Mouse (Mus musculus) CH12.LX (cell line): ENCODE measurements around the gene Cep104. TPM values are rescaled to one million over a fixed set of nuclear protein-coding genes. Genes with fewer than 3 reads are reported as not detected.

Source experiments
- DNase-seq: peaks from one replicate; pipeline ENCODE4 v3.0.0-alpha.2; 2013; ENCODE audit errors: extremely low read depth
- H3K27ac ChIP-seq: 2 replicates; pipeline ENCODE4 v1.5.1; 2012; ENCODE audit warnings: low read depth, mild to moderate bottlenecking, control low read depth, moderate library complexity; ENCODE audit not compliant: insufficient read depth
- H3K27me3 ChIP-seq: replicated peaks from 2 replicates; pipeline ENCODE3; 2012; ENCODE audit warnings: inconsistent platforms
- H3K36me3 ChIP-seq, 2 experiments: replicated peaks in 1 of 2; 2 replicates each; pipeline versions ENCODE3 to v1.6.1; 2012; ENCODE audit warnings: inconsistent platforms in 1 of 2, low read length in 1 of 2, mild to moderate bottlenecking in 1 of 2, mixed read lengths in 1 of 2, moderate library complexity in 1 of 2; ENCODE audit not compliant: control insufficient read depth in 1 of 2, insufficient read depth in 1 of 2
- H3K4me1 ChIP-seq, 2 experiments: 2 replicates each; pipeline ENCODE4 v1.6.1; 2012; ENCODE audit warnings: inconsistent platforms in 1 of 2, moderate library complexity in 1 of 2; ENCODE audit not compliant: insufficient read depth in 2 of 2, control insufficient read depth in 1 of 2
- H3K4me2 ChIP-seq: 2 replicates; pipeline ENCODE4 v1.6.1; 2012; ENCODE audit warnings: low read depth, mild to moderate bottlenecking, control low read depth; ENCODE audit not compliant: poor library complexity, insufficient read depth, severe bottlenecking
- H3K4me3 ChIP-seq, 3 experiments: fragments of 150-350 bp in 1 of 3; sonication (generic) in 1 of 3; replicated peaks in 1 of 3; 2 replicates each; pipeline versions ENCODE3 to v1.5.1; 2011 to 2012; ENCODE audit warnings: low read depth in 2 of 3, low read length in 2 of 3, mild to moderate bottlenecking in 2 of 3, moderate library complexity in 2 of 3, control low read depth in 1 of 3, improper control_type of control experiment in 1 of 3, inconsistent platforms in 1 of 3, mixed read lengths in 1 of 3; ENCODE audit not compliant: poor library complexity in 1 of 3
- H3K79me2 ChIP-seq: replicated peaks from 2 replicates; pipeline ENCODE4 v1.6.1; 2012; ENCODE audit warnings: mild to moderate bottlenecking, moderate library complexity; ENCODE audit not compliant: control insufficient read depth, poor library complexity, insufficient read depth, severe bottlenecking; ENCODE audit errors: extremely low read depth
- H3K9ac ChIP-seq: 2 replicates; pipeline ENCODE4 v1.6.1; 2012; ENCODE audit warnings: low read depth, mild to moderate bottlenecking, control low read depth, moderate library complexity; ENCODE audit not compliant: insufficient read depth
- H3K9me3 ChIP-seq: replicated peaks from 2 replicates; pipeline ENCODE3; 2012; ENCODE audit warnings: low read length, inconsistent platforms, mixed read lengths
- BHLHE40 ChIP-seq: IDR thresholded peaks from 2 replicates; pipeline ENCODE4 v1.6.1; 2011; ENCODE audit warnings: mild to moderate bottlenecking, low read depth, low read length, improper control_type of control experiment
- CHD2 ChIP-seq: IDR thresholded peaks from 2 replicates; pipeline ENCODE4 v1.6.1; 2011; ENCODE audit warnings: low read length, improper control_type of control experiment
- CTCF ChIP-seq, 2 experiments: IDR thresholded peaks in 1 of 2; conservative IDR thresholded peaks in 1 of 2; 2 replicates each; pipeline ENCODE4 v1.5.1; 2011 to 2012; ENCODE audit warnings: low read depth in 2 of 2, low read length in 2 of 2, improper control_type of control experiment in 1 of 2, inconsistent platforms in 1 of 2, mild to moderate bottlenecking in 1 of 2, moderate library complexity in 1 of 2
- E2F4 ChIP-seq: IDR thresholded peaks from 2 replicates; pipeline ENCODE4 v1.6.1; 2011; ENCODE audit warnings: low read depth, low read length, improper control_type of control experiment; ENCODE audit not compliant: insufficient replicate concordance
- ELF1 ChIP-seq: IDR thresholded peaks from 2 replicates; pipeline ENCODE4 v1.6.1; 2014; ENCODE audit warnings: low read depth, mild to moderate bottlenecking, inconsistent platforms, low read length, improper control_type of control experiment
- EP300 ChIP-seq: IDR thresholded peaks from 2 replicates; pipeline ENCODE4 v1.6.1; 2011; ENCODE audit warnings: low read length, improper control_type of control experiment
- ETS1 ChIP-seq: conservative IDR thresholded peaks from 2 replicates; pipeline ENCODE4 v1.6.1; 2012; ENCODE audit warnings: low read depth, mild to moderate bottlenecking, inconsistent platforms, low read length, improper control_type of control experiment, moderate library complexity
- GABPA ChIP-seq: IDR thresholded peaks from 2 replicates; pipeline ENCODE4 v1.6.1; 2012; ENCODE audit warnings: low read depth, low read length, improper control_type of control experiment, inconsistent platforms; ENCODE audit not compliant: insufficient replicate concordance
- HCFC1 ChIP-seq: IDR thresholded peaks from 2 replicates; pipeline ENCODE4 v1.6.1; 2012; ENCODE audit warnings: low read depth, mild to moderate bottlenecking, inconsistent platforms, low read length, improper control_type of control experiment
- IRF4 ChIP-seq: IDR thresholded peaks from 2 replicates; pipeline ENCODE4 v1.6.1; 2014; ENCODE audit warnings: low read depth, mild to moderate bottlenecking, inconsistent platforms, low read length, improper control_type of control experiment
- JUN ChIP-seq: IDR thresholded peaks from 2 replicates; pipeline ENCODE4 v1.6.1; 2011; ENCODE audit warnings: low read depth, mild to moderate bottlenecking, low read length, improper control_type of control experiment, moderate library complexity; ENCODE audit not compliant: insufficient read depth
- JUND ChIP-seq: conservative IDR thresholded peaks from 2 replicates; pipeline ENCODE4 v1.6.1; 2011; ENCODE audit warnings: low read depth, low read length, improper control_type of control experiment
- MAFK ChIP-seq: IDR thresholded peaks from 2 replicates; pipeline ENCODE4 v1.6.1; 2011; ENCODE audit warnings: low read length, improper control_type of control experiment; ENCODE audit not compliant: insufficient replicate concordance
- MAX ChIP-seq: IDR thresholded peaks from 2 replicates; pipeline ENCODE4 v1.6.1; 2011; ENCODE audit warnings: low read length, improper control_type of control experiment
- MAZ ChIP-seq: IDR thresholded peaks from 2 replicates; pipeline ENCODE4 v1.6.1; 2012; ENCODE audit warnings: low read depth, mild to moderate bottlenecking, inconsistent platforms, low read length, improper control_type of control experiment, moderate library complexity
- MEF2A ChIP-seq: IDR thresholded peaks from 2 replicates; pipeline ENCODE4 v1.6.1; 2014; ENCODE audit warnings: low read depth, mild to moderate bottlenecking, inconsistent platforms, low read length, improper control_type of control experiment, borderline replicate concordance
- MXI1 ChIP-seq: IDR thresholded peaks from 2 replicates; pipeline ENCODE4 v1.6.1; 2011; ENCODE audit warnings: mild to moderate bottlenecking, low read depth, low read length, improper control_type of control experiment
- MYC ChIP-seq: IDR thresholded peaks from 2 replicates; pipeline ENCODE4 v1.6.1; 2011; ENCODE audit warnings: low read depth, mild to moderate bottlenecking, improper control_type of control experiment, low read length
- NELFE ChIP-seq: IDR thresholded peaks from 2 replicates; pipeline ENCODE4 v1.6.1; 2011; ENCODE audit warnings: low read depth, low read length, improper control_type of control experiment
- NRF1 ChIP-seq: IDR thresholded peaks from 2 replicates; pipeline ENCODE4 v1.6.1; 2014; ENCODE audit warnings: low read depth, mild to moderate bottlenecking, inconsistent platforms, low read length, improper control_type of control experiment, moderate library complexity
- POLR2A ChIP-seq: IDR thresholded peaks from 2 replicates; pipeline ENCODE4 v1.6.1; 2011; ENCODE audit warnings: low read depth, mild to moderate bottlenecking, improper control_type of control experiment, low read length
- RAD21 ChIP-seq: IDR thresholded peaks from 2 replicates; pipeline ENCODE4 v1.6.1; 2011; ENCODE audit warnings: low read depth, mild to moderate bottlenecking, low read length, improper control_type of control experiment, moderate library complexity
- SIN3A ChIP-seq: IDR thresholded peaks from 2 replicates; pipeline ENCODE4 v1.6.1; 2012; ENCODE audit warnings: low read length, improper control_type of control experiment, inconsistent platforms
- TBP ChIP-seq: conservative IDR thresholded peaks from 2 replicates; pipeline ENCODE4 v1.6.1; 2011; ENCODE audit warnings: low read depth, low read length, improper control_type of control experiment
- TCF12 ChIP-seq: IDR thresholded peaks from 2 replicates; pipeline ENCODE4 v1.6.1; 2014; ENCODE audit warnings: low read depth, mild to moderate bottlenecking, inconsistent platforms, low read length, improper control_type of control experiment
- UBTF ChIP-seq: IDR thresholded peaks from 2 replicates; pipeline ENCODE4 v1.6.1; 2012; ENCODE audit warnings: low read depth, mild to moderate bottlenecking, inconsistent platforms, low read length, improper control_type of control experiment, moderate library complexity
- USF1 ChIP-seq: IDR thresholded peaks from 2 replicates; pipeline ENCODE4 v1.6.1; 2014; ENCODE audit warnings: low read depth, mild to moderate bottlenecking, inconsistent platforms, low read length, improper control_type of control experiment
- USF2 ChIP-seq: conservative IDR thresholded peaks from 2 replicates; pipeline ENCODE4 v1.6.1; 2011; ENCODE audit warnings: low read depth, low read length, improper control_type of control experiment
- ZC3H11A ChIP-seq: IDR thresholded peaks from 2 replicates; pipeline ENCODE4 v1.6.1; 2012; ENCODE audit warnings: low read depth, mild to moderate bottlenecking, inconsistent platforms, low read length, improper control_type of control experiment
- ZMIZ1 ChIP-seq: IDR thresholded peaks from 2 replicates; pipeline ENCODE4 v1.6.1; 2012; ENCODE audit warnings: low read depth, mild to moderate bottlenecking, inconsistent platforms, low read length, improper control_type of control experiment
- dilution Hi-C: fragments of 300-500 bp; cut with MboI; formaldehyde crosslinking; loops from 2 replicates; pipeline ENCODE4 v1.14.3; 2020; ENCODE audit warnings: low sequenced_read_pairs; ENCODE audit not compliant: extremely low pct_unique_long_range_greater_than_20kb, extremely low pct_ligation_motif_present
- in situ Hi-C: fragments of 300-500 bp; cut with MboI; formaldehyde crosslinking; loops from 3 replicates; pipeline ENCODE4 v1.14.3; 2019; ENCODE audit warnings: low sequenced_read_pairs, low pct_ligation_motif_present, low pct_unique_long_range_greater_than_20kb, mixed read lengths
- polyA plus RNA-seq: library from polyadenylated mRNA; unstranded; fragments of >175 nt; gene quantifications from 2 replicates; pipeline ENCODE4 v1.2.1, GENCODE M21; 2012; ENCODE audit warnings: low read depth; ENCODE audit not compliant: insufficient read length
- total RNA-seq, 2 experiments: library from RNA; depleted of rRNA; stranded (reverse); fragments of 300-350 nt in 1 of 2; fragments of >200 nt in 1 of 2; gene quantifications; 2 replicates each; pipeline ENCODE4 v1.2.3; 2012 to 2014

The Cep104 gene
- total and polyA plus RNA-seq, 3 experiments, result 4.6 to 10.9 (median 7.0) TPM

DNA sequence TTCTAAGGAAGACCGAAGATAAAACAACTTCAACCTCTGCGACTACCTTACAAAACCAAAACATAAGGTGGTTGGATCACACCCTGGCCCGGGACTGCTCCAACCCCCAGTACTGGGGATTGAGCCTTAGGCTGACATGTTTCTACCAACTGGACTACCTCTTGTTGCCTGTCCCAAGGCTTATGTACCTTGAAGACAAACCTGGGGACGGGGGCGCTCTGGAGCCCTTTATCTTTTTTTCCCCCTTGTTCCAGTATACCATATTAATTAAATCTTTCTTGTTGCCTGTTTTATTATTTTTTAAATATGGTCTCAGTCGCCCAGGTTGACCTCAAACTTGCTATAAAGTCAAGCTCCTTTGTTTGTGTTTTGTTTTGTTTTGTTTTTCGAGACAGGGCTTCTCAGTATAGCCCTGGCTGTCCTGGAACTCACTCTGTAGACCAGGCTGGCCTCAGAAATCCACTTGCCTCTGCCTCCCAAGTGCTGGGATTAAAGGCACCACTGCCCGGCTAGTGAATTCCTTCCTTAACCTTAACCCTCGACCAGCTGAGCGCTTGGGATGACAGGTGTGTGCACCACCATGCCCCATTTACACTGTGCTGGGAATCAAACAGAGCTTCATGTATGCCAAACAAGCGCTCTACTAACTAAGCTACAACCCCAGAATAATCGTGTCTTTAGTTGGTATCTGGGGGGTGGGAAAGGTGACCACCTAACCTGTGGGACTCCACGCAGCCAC lies 36.1 kb downstream of the Cep104 start:
- dilution Hi-C loops (no loop called here), in situ Hi-C loops (no loop called here)
- Histone ChIP-seq H3K27me3 (no peaks in the 10 kb centered on the region), H3K36me3 (peaks cover 37 to 51% of the 10 kb centered on the region in 2 experiments), H3K79me2 (peaks cover 39% of the 10 kb centered on the region), H3K9me3 (no peaks in the 10 kb centered on the region), H3K4me3 (peak overlapping the region; percentile 84 to 100 (median 98)), H3K27ac (peak overlapping the region; percentile 13; the same call in 1 of the 2 replicates), H3K4me1 (peaks cover 11 to 28% of the 10 kb centered on the region in 2 experiments), H3K4me2 (peak overlapping the region; percentile 85), H3K9ac (peak overlapping the region; percentile 80)
- peak in 1 of 2 experiments; percentile 54; a peak in 2 of 4 replicates for TF ChIP-seq CTCF (conservative IDR thresholded peaks at IDR 0.05 in 1 of 2, IDR thresholded peaks at IDR 0.05 in 1 of 2; ENCODE audit: low read depth in 2 of 2, low read length in 2 of 2)
- TF ChIP-seq E2F4, result no peak
- no peak for DNase-seq

DNA sequence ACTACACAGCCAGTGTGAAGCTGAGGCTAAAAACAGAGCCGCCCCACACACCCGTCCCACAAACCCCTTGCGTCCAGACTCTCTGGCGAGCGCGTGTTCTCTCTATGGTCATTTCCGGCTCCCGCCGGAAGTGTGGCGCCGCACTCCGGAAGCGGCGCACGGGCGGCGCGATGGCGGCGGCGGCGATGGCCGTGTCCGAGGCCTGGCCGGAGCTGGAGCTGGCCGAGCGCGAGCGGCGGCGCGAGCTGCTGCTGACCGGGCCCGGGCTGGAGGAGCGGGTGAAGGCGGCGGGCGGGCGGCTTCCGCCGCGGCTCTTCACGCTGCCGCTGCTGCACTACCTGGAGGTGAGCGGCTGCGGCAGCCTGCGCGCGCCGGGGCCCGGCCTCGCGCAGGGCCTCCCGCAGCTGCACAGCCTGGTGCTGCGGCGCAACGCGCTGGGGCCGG lies 36.7 kb downstream of the Cep104 start, which contains the start of gene Lrrc47:
Lrrc47 (plus strand) TSS at position 86 of the 444 bp plus-strand sequence.
- dilution Hi-C loops (no loop called here), in situ Hi-C loops (no loop called here)
- Histone ChIP-seq H3K9me3 (no peaks in the 10 kb centered on the region), H3K36me3 (peaks cover 37 to 51% of the 10 kb centered on the region in 2 experiments), H3K4me2 (peak within 1 kb of the TSS; percentile 85), H3K9ac (peak within 1 kb of the TSS; percentile 80), H3K4me3 (peak within 1 kb of the TSS; percentile 84 to 100 (median 98)), H3K27ac (peak within 1 kb of the TSS; percentile 13; the same call in 1 of the 2 replicates), H3K27me3 (no peaks in the 10 kb centered on the region), H3K4me1 (peaks cover 11 to 28% of the 10 kb centered on the region in 2 experiments), H3K79me2 (peaks cover 40% of the 10 kb centered on the region)
- peak; percentile 81 for DNase-seq
- no peak for TF ChIP-seq USF2
- TF ChIP-seq ELF1, result peak; percentile 95
- TF ChIP-seq CTCF (conservative IDR thresholded peaks at IDR 0.05 in 1 of 2, IDR thresholded peaks at IDR 0.05 in 1 of 2; ENCODE audit: low read depth in 2 of 2, low read length in 2 of 2), result no peak
- TF ChIP-seq MAX, result peak; percentile 75
- peak; percentile 78 for TF ChIP-seq NELFE
- peak; percentile 87 for TF ChIP-seq MXI1
- no peak for TF ChIP-seq JUN
- TF ChIP-seq SIN3A, result peak; percentile 90
- TF ChIP-seq IRF4, result peak; percentile 38; the same call in 1 of the 2 replicates
- TF ChIP-seq TCF12, result peak; percentile 94
- no peak for TF ChIP-seq CHD2
- TF ChIP-seq UBTF, result no peak
- TF ChIP-seq BHLHE40, result peak; percentile 69
- peak; percentile 91 for TF ChIP-seq HCFC1
- TF ChIP-seq RAD21, result no peak
- peak; percentile 84; the same call in 1 of the 2 replicates for TF ChIP-seq MYC
- no peak for TF ChIP-seq ZC3H11A
- no peak for TF ChIP-seq USF1
- no peak for TF ChIP-seq ETS1
- TF ChIP-seq E2F4, result no peak
- TF ChIP-seq MAFK, result no peak
- no peak for TF ChIP-seq JUND
- TF ChIP-seq ZMIZ1, result peak; percentile 51; the same call in 1 of the 2 replicates
- peak; percentile 65; the same call in 1 of the 2 replicates for TF ChIP-seq GABPA
- no peak for TF ChIP-seq MAZ
- no peak for TF ChIP-seq EP300
- no peak; the same call in 1 of the 2 replicates for TF ChIP-seq TBP
- TF ChIP-seq NRF1, result peak; percentile 68
- TF ChIP-seq POLR2A, result peak; percentile 92
- peak; percentile 62; the same call in 1 of the 2 replicates for TF ChIP-seq MEF2A
